Mouse (Mus musculus): ENCODE results near the gene Sacs. TPM values are rescaled to one million over a fixed set of nuclear protein-coding genes. Genes with fewer than 3 reads are reported as not detected.

Sacs gene
- polyA plus RNA-seq, 2 experiments = 1.5 to 1.9 TPM

GRCm38 (mm10) chr14:61274414-61275198 is 136.3 kb downstream of the Sacs start:
- no peak for ATAC-seq (ENCODE audit: insufficient read depth)
- no peak for TF ChIP-seq CTCF (IDR thresholded peaks at IDR 0.05; ENCODE audit: low read depth)
- no peak for TF ChIP-seq EP300 (IDR thresholded peaks at IDR 0.05; ENCODE audit: low read depth)
- WGBS (ENCODE audit: insufficient replicate concordance) = 9% methylated on average over 38 of the region's 38 CpGs
- Histone ChIP-seq H3K9ac (replicated peaks) (no peak overlapping the region), H3K36me3 (replicated peaks; ENCODE audit: control insufficient read depth, insufficient read depth, low read depth) (no peaks in the 10 kb centered on the region), H3K4me1 (replicated peaks; ENCODE audit: control insufficient read depth in 2 of 2, insufficient read depth in 2 of 2, low read length in 1 of 2) (no peaks in the 10 kb centered on the region), H3K27ac (no peak overlapping the region), H3K4me3 (ENCODE audit: insufficient read depth in 1 of 2, low read depth in 2 of 2, low read length in 2 of 2) (0 out of 4 replicates have a peak overlapping the region, but pooled peaks of 1 of the 2 experiments have one; percentile 8), H3K9me3 (ENCODE audit: control insufficient read depth, low read length) (no peaks in the 10 kb centered on the region), H3K4me2 (ENCODE audit: low read depth) (peak overlapping the region; percentile 15; the same call in 1 of the 2 replicates), H3K27me3 (ENCODE audit: control insufficient read depth, insufficient read depth, low read length) (peaks cover 21% of the 10 kb centered on the region)
- DNase-seq (ENCODE audit: low read depth in 3 of 3, low spot score in 3 of 3) = no peak

- no peak overlapping the region for H3K27ac ChIP-seq
- H3K27me3 ChIP-seq (ENCODE audit: control insufficient read depth, insufficient read depth, low read length) = peaks cover 21% of the 10 kb centered on the region
- H3K4me1 ChIP-seq (replicated peaks; ENCODE audit: control insufficient read depth in 2 of 2, insufficient read depth in 2 of 2, low read length in 1 of 2) = no peaks in the 10 kb centered on the region
- H3K9me3 ChIP-seq (ENCODE audit: control insufficient read depth, low read length) = no peaks in the 10 kb centered on the region
- no peaks in the 10 kb centered on the region for H3K36me3 ChIP-seq (replicated peaks; ENCODE audit: control insufficient read depth, insufficient read depth, low read depth)
- no peak for TF ChIP-seq EP300 (IDR thresholded peaks at IDR 0.05; ENCODE audit: low read depth)
- TF ChIP-seq CTCF (IDR thresholded peaks at IDR 0.05; ENCODE audit: low read depth) = peak; percentile 85
- no peak overlapping the region for H3K9ac ChIP-seq (replicated peaks)
- WGBS (ENCODE audit: insufficient replicate concordance) = 14% methylated on average over 1 of the region's 1 CpGs
- H3K4me3 ChIP-seq (ENCODE audit: insufficient read depth in 1 of 2, low read depth in 2 of 2, low read length in 2 of 2) = no peak overlapping the region
- no peak overlapping the region for H3K4me2 ChIP-seq (ENCODE audit: low read depth)
- peak in 1 of 3 experiments; percentile 16 for DNase-seq (ENCODE audit: low read depth in 3 of 3, low spot score in 3 of 3)
- no peak for ATAC-seq (ENCODE audit: insufficient read depth)
Measured at GRCm38 (mm10) chr14:61277285-61277684, 139.0 kb downstream of the Sacs start.

- TF ChIP-seq EP300 (IDR thresholded peaks at IDR 0.05; ENCODE audit: low read depth) (no peak), CTCF (IDR thresholded peaks at IDR 0.05; ENCODE audit: low read depth) (no peak)
- no peak overlapping the region for H3K27ac ChIP-seq
- H3K4me2 ChIP-seq (ENCODE audit: low read depth) = no peak overlapping the region
Measured at GRCm38 (mm10) chr14:61278676-61279300, 140.5 kb downstream of the Sacs start.

GRCm38 (mm10) chr14:61288606-61289286 is 150.5 kb downstream of the Sacs start:
- Histone ChIP-seq H3K9ac (replicated peaks) (no peak overlapping the region), H3K4me1 (replicated peaks; ENCODE audit: control insufficient read depth in 2 of 2, insufficient read depth in 2 of 2, low read length in 1 of 2) (peaks cover 2 to 8% of the 10 kb centered on the region in 2 experiments; a peak in 3 of 4 replicates), H3K27ac (no peak overlapping the region), H3K4me2 (ENCODE audit: low read depth) (peak overlapping the region; percentile 47), H3K9me3 (ENCODE audit: control insufficient read depth, low read length) (no peaks in the 10 kb centered on the region), H3K27me3 (ENCODE audit: control insufficient read depth, insufficient read depth, low read length) (no peaks in the 10 kb centered on the region), H3K36me3 (replicated peaks; ENCODE audit: control insufficient read depth, insufficient read depth, low read depth) (no peaks in the 10 kb centered on the region), H3K4me3 (ENCODE audit: insufficient read depth in 1 of 2, low read depth in 2 of 2, low read length in 2 of 2) (peak overlapping the region in 1 of 2 experiments; percentile 2; a peak in 2 of 4 replicates)
- WGBS (ENCODE audit: insufficient replicate concordance) = 13% methylated on average over 19 of the region's 19 CpGs
- no peak for DNase-seq (ENCODE audit: low read depth in 3 of 3, low spot score in 3 of 3)
- no peak for ATAC-seq (ENCODE audit: insufficient read depth)
- TF ChIP-seq EP300 (IDR thresholded peaks at IDR 0.05; ENCODE audit: low read depth) (no peak), CTCF (IDR thresholded peaks at IDR 0.05; ENCODE audit: low read depth) (no peak)

More at GRCm38 (mm10) chr14:61278676-61279300, 140.5 kb downstream of the Sacs start:
- no peaks in the 10 kb centered on the region for H3K36me3 ChIP-seq (replicated peaks; ENCODE audit: control insufficient read depth, insufficient read depth, low read depth)
- peaks cover 21% of the 10 kb centered on the region for H3K27me3 ChIP-seq (ENCODE audit: control insufficient read depth, insufficient read depth, low read length)
- ATAC-seq (ENCODE audit: insufficient read depth) (no peak), DNase-seq (ENCODE audit: low read depth in 3 of 3, low spot score in 3 of 3) (no peak)
- 49% methylated on average over 7 of the region's 7 CpGs for WGBS (ENCODE audit: insufficient replicate concordance)
- no peak overlapping the region for H3K9ac ChIP-seq (replicated peaks)
- no peaks in the 10 kb centered on the region for H3K9me3 ChIP-seq (ENCODE audit: control insufficient read depth, low read length)
- H3K4me3 ChIP-seq (ENCODE audit: insufficient read depth in 1 of 2, low read depth in 2 of 2, low read length in 2 of 2) = no peak overlapping the region
- H3K4me1 ChIP-seq (replicated peaks; ENCODE audit: control insufficient read depth in 2 of 2, insufficient read depth in 2 of 2, low read length in 1 of 2) = no peaks in the 10 kb centered on the region

Other genes starting within 250 kb of the Sacs start
- 2.2 and 2.3 TPM in 2 replicates for gene Tnfrsf19, start 92.0 kb upstream of the Sacs start, polyA plus RNA-seq (2012; rRNA removed)
- 3.6 and 5.3 TPM in 2 replicates for gene Tnfrsf19, start 92.0 kb upstream of the Sacs start, polyA plus RNA-seq (2014; fragmentation: Nextera tagmentation; extraction: Ambion mirVana)
- 0.02 and 0.03 TPM in 2 replicates for gene Sgcg, start 120.0 kb downstream of the Sacs start, polyA plus RNA-seq (2012; rRNA removed)
- gene Sgcg, start 120.0 kb downstream of the Sacs start, polyA plus RNA-seq (2014; fragmentation: Nextera tagmentation; extraction: Ambion mirVana) = 0.05 TPM in 1 of 2 replicates, not detected in the other
- 1.1 and 1.6 TPM in 2 replicates for gene Arl11, start 171.3 kb downstream of the Sacs start, polyA plus RNA-seq (2012; rRNA removed)
- 1.4 and 1.8 TPM in 2 replicates for gene Arl11, start 171.3 kb downstream of the Sacs start, polyA plus RNA-seq (2014; fragmentation: Nextera tagmentation; extraction: Ambion mirVana)
- 0.90 and 1.1 TPM in 2 replicates for gene Ebpl, start 222.0 kb downstream of the Sacs start, polyA plus RNA-seq (2012; rRNA removed)
- gene Ebpl, start 222.0 kb downstream of the Sacs start, polyA plus RNA-seq (2014; fragmentation: Nextera tagmentation; extraction: Ambion mirVana) = 4.7 and 4.9 TPM in 2 replicates

All from liver, embryonic 14.5 days (tissue).